Mouse (Mus musculus) forebrain, embryonic 13.5 days (tissue): ENCODE results near the gene Reg2. TPM values are rescaled to one million over a fixed set of nuclear protein-coding genes. Genes with fewer than 3 reads are reported as not detected.

Experiments
- polyA plus RNA-seq: library from polyadenylated mRNA; unstranded; fragments of >200 nt; fragmentation: Nextera tagmentation; extraction: Ambion mirVana; gene quantifications from 2 replicates; pipeline ENCODE4 v1.2.1, GENCODE M21; 2015

Reg2 gene
- polyA plus RNA-seq, 1 experiment from 2014 or later = not detected

Other genes with a start within 250 kb of the Reg2 start
- not detected in 2 replicates for gene Reg3b, start 25.0 kb upstream of the Reg2 start, polyA plus RNA-seq
- not detected in 2 replicates for gene Reg3d, start 16.8 kb upstream of the Reg2 start, polyA plus RNA-seq
- not detected in 2 replicates for gene Reg3a, start 14.9 kb upstream of the Reg2 start, polyA plus RNA-seq
- not detected in 2 replicates for gene Reg1, start 27.1 kb downstream of the Reg2 start, polyA plus RNA-seq
- gene Reg3g, start 73.2 kb downstream of the Reg2 start, polyA plus RNA-seq = not detected in 2 replicates